Mouse (Mus musculus) cerebellum, adult 18-20 months (tissue): ENCODE data around the gene Tspan18.

Experiments used
- DNase-seq, 2 experiments: peaks; one replicate each; pipeline ENCODE4 v3.0.0; 2021

The Tspan18 gene

GRCm38 (mm10) chr2:93333817-93334731 is at the start of gene Tspan18:
Gene Tspan18 (minus strand): TSS chr2:93334505.
- DNase-seq = peak; percentile 81

- DNase-seq = peak; percentile 56 to 57
Measured at GRCm38 (mm10) chr2:93383831-93384230, 49.5 kb upstream of the Tspan18 start.

- DNase-seq = no peak
Measured at GRCm38 (mm10) chr2:93380680-93381089, 46.4 kb upstream of the Tspan18 start.

GRCm38 (mm10) chr2:93377797-93378196 is 43.5 kb upstream of the Tspan18 start:
- DNase-seq = peak; percentile 53 to 56

GRCm38 (mm10) chr2:93377157-93377556 is 42.9 kb upstream of the Tspan18 start:
- no peak for DNase-seq

DNA sequence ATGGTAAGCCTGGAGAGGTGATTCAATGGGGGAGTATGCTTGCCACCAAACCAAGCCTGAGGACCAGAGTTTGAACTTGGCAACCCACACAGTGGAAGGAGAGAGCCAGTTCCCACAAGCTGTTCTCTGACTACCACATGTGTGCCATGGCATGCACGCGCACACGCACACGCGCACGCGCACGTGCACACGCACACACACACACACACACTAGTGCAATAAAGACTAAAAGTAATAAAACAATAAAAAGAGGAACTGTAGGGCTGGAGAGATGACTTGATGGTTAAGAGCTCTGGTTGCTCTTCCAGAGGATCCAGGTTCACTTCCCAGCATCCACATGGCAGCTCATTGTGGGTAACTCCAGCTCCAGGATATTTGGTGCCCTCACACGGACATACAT is 38.6 kb upstream of the Tspan18 start:
- DNase-seq = no peak

- no peak for DNase-seq
Measured at GRCm38 (mm10) chr2:93372097-93372571, 37.8 kb upstream of the Tspan18 start.

DNA sequence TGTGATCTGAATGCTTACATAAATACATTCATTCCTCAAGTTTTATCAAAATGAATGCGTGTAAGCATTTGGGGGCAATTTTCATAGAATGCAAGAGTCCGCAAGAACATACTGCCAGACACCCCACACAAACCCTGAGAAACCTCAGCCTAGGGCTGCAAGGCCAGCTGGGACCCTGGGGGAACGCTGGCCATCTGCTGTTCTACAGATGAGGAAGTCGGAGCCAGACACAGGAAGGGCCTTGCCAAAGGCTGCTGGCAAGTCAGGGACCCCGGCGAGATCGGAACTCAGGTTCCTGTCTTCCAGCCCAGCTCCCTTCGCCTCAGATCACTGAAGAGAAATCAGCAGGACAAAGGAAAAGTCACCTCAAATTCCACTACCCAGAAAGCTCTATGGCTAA is 34.6 kb upstream of the Tspan18 start:
- no peak for DNase-seq

GRCm38 (mm10) chr2:93367962-93368361 is 33.7 kb upstream of the Tspan18 start:
- no peak for DNase-seq

DNA sequence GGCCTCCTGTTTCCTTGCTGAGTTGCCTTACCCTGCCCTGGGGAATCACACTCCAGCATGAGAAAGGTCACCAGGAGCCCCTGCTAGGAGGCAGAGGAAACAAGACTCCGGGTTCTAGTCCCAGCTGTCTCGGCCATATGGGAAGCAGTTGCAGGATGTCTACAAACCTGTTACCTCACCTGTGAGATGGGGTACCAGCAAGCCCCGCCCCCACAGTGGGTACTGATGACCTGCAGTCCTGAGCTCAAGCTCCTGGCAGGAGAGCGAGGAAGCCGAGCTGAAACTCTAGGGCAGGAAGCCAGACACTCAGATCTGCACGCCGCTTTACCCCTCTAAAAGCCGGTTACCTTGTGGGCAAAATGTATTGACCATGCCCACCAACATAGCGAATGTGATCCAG is 31.1 kb upstream of the Tspan18 start:
- DNase-seq = peak; percentile 72 to 78

- DNase-seq = peak in 1 of 2 experiments; percentile 18
Measured at GRCm38 (mm10) chr2:93364951-93365350, 30.6 kb upstream of the Tspan18 start.

GRCm38 (mm10) chr2:93361454-93361853 is 27.1 kb upstream of the Tspan18 start:
- DNase-seq = no peak

GRCm38 (mm10) chr2:93360310-93360709 is 26.0 kb upstream of the Tspan18 start:
- no peak for DNase-seq

DNA sequence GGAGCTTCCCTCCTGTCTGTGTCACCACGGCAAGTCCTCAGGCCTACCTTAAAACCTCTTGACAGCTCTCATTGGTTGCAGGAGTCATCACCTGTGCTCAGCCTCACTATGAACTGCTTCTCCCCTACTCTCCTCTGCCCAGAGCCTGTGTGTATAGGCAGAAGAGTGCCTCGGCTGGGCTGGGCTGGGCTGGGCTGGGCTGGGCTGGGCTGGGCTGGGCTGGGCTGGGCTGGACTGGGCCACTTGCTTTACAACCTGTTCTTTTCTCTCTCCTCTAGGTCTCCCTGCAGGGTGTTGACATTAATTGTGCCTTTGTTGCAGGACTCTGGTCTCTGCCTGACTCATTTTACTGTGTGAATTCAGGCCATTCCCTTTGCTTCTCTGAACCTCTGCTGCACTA is 23.1 kb upstream of the Tspan18 start:
- no peak for DNase-seq

GRCm38 (mm10) chr2:93355845-93356244 is 21.5 kb upstream of the Tspan18 start:
- no peak for DNase-seq

DNA sequence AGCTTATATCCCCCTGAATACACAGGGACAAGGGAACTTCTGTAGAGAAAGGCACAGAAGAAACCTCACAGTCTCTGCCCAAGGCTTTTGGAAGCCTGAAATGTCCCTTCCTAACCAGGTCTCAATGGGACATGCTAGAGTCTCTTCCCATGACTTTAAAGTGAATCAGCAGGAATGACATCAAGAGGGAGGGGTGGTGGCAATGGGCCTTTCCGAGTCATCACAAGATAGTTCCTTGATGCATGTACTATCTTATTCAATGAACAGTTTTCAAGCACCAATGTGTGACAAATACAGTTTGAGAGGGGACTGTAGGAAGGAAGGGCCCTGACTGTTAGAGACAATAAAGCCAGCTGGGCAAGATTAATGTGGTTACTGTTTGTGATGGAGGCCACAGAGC is 20.3 kb upstream of the Tspan18 start:
- no peak for DNase-seq

DNA sequence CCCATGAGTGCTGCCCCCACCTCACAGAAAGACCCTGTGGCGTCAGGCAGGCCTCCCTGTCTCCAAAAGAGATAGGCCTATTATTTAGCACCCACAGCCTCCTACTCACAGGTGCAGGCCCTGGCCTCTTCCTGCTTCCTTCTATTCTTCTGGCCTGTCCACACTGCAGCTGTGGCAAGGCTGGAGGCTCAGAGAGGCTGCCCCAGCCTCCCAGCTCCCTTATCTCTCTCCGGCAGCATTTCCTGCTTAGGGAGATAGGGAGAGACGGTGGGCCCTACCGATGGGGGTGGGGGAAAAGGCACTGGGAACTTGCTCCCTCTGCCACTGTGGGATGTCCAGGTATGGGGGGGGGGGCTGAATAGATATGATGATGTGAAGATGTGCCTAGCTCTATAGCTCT is 19.4 kb upstream of the Tspan18 start:
- no peak for DNase-seq

GRCm38 (mm10) chr2:93352915-93353685 is 18.8 kb upstream of the Tspan18 start:
- no peak for DNase-seq

- DNase-seq = no peak
Measured at GRCm38 (mm10) chr2:93351352-93351751, 17.0 kb upstream of the Tspan18 start.

DNA sequence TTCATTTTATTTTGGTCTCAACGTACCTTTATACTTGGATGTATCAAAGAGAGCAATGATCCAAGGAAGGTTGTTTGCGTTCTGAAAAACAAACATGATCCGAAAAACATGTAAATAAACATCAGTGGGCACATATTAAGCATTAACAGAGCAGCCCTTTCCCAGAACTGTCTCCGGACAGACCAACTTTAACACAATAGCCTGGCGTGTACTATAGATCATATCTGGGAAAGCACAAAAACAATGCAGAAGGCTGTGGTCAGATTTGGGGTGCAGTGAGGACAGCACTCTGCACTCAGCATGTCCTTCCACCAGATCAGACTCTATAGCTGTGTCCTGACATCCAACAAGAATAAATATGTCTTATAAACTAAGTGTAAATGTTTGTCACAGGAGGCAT is 12.7 kb upstream of the Tspan18 start:
- no peak for DNase-seq

- no peak for DNase-seq
Measured at GRCm38 (mm10) chr2:93346609-93347008, 12.3 kb upstream of the Tspan18 start.

- DNase-seq = no peak
Measured at GRCm38 (mm10) chr2:93345663-93346268, 11.5 kb upstream of the Tspan18 start.

DNA sequence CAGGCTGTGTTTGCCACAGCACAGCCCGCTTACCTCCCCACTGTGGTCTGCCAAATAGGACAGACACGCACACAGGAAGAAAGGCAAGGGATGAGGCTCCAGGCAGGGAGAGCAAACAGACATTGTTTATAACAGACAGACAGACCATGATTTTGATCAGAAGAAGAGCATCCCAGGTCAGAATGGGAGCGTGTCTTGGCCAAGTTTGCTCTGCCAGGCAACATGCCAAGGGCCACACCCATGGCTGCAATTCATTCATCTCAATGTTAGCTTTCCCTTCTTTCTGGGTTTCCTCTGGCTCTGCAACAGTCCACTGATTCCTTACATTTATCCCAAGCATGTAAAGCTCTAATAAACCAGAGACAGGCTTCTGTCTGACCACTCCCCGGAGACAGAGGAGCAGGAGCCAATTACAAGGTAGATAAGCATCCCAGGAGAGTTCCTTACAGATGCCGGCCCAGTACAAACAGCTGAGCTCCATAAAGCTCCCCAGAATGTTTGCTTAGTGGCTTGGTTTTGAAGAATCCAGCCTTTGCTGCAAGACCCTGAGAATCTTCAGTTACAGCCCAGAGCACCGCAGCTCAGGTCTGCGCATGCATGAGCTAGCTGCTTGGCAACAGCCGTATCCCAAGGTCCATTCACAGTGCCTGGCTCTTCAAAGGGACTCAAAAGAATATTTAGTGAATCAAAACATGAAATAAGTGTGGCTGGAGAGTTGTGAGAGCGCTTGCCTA is 5.2 kb upstream of the Tspan18 start:
- no peak for DNase-seq
